In the genomic region with DNA sequence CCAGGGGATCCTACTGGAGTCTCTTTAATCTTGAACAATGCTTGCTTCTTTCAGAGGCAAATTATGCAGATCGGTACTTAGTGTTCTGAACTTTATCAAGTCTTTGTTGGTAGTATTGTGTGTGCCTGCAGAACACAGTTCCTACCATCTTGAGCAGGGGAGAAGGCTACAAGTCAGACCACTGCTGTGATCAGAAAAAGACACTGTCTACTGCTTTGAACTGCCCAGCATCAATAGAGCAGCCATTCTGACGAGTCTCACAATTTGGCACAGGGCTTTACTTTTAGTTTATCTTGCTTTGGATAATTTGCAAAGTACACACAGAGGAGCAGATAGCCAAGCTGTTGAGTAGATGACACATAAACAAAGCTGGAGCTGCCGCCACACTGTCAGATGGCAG, we compare ENCODE assay signal across 23 mouse cellular contexts. TPM values are rescaled to one million over a fixed set of nuclear protein-coding genes. Genes with fewer than 3 reads are reported as not detected.
A peak's percentile ranks its signal among the peaks of the same experiment; 100 is the strongest.
DNase-seq lines count a peak whose midpoint lies in the region; ATAC-seq and TF ChIP-seq lines count a peak whose summit lies in the region.
"Had no signal": no experiment of that assay in that cellular context is flagged by ENCODE, and none has a peak within 500 bp of the region (broad histone marks: within the 10 kb centered on the region; RNA-seq: fewer than 3 reads in every experiment).

No protein-coding gene starts in this region.

- H3K36me3 ChIP-seq in forebrain, embryonic 15.5 days, result no peaks in the 10 kb centered on the region
- H3K36me3 ChIP-seq in forebrain, embryonic 11.5 days (ENCODE audit: control insufficient read depth, insufficient read depth, low read length), result no peaks in the 10 kb centered on the region
- H3K36me3 ChIP-seq in liver, adult 2 months (ENCODE audit: control insufficient read depth, insufficient read depth, low read length), result no peaks in the 10 kb centered on the region; the same call in 1 of the 2 replicates
- H3K36me3 ChIP-seq in liver, embryonic 12.5 days, result no peaks in the 10 kb centered on the region
- H3K36me3 ChIP-seq: heart, embryonic 15.5 days; hindbrain, embryonic 15.5 days; liver, embryonic 13.5 days; lung, embryonic 15.5 days; midbrain, embryonic 12.5 days had no signal

- H3K79me2 ChIP-seq in liver, adult 2 months (ENCODE audit: control insufficient read depth, insufficient read depth, low read length), result peaks cover 13% of the 10 kb centered on the region; the same call in 1 of the 2 replicates

- no peak overlapping the region for H3K4me3 ChIP-seq in forebrain, embryonic 15.5 days
- no peak overlapping the region for H3K4me3 ChIP-seq in forebrain, embryonic 11.5 days (ENCODE audit: low read depth, low read length)
- no peak overlapping the region for H3K4me3 ChIP-seq in liver, adult 2 months (ENCODE audit: insufficient read depth, low read depth, low read length)
- no peak overlapping the region for H3K4me3 ChIP-seq in liver, embryonic 12.5 days
- no peak overlapping the region for H3K4me3 ChIP-seq in olfactory bulb, adult 2 months (ENCODE audit: insufficient read depth, low read depth, low read length)
- H3K4me3 ChIP-seq: heart, embryonic 15.5 days; hindbrain, embryonic 15.5 days; layer of hippocampus, adult 2 months; limb, embryonic 12.5 days; liver, embryonic 13.5 days; lung, embryonic 15.5 days; midbrain, embryonic 12.5 days had no signal

- peaks cover 14% of the 10 kb centered on the region for H3K4me1 ChIP-seq in forebrain, embryonic 15.5 days
- peaks cover 3% of the 10 kb centered on the region; the same call in 1 of the 2 replicates for H3K4me1 ChIP-seq in forebrain, embryonic 11.5 days (replicated peaks; ENCODE audit: control insufficient read depth, insufficient read depth, low read length)
- H3K4me1 ChIP-seq in liver, adult 2 months (ENCODE audit: control insufficient read depth, insufficient read depth, low read length), result peaks cover 4% of the 10 kb centered on the region
- H3K4me1 ChIP-seq in liver, embryonic 12.5 days, result 0 out of 2 replicates have a peak, but pooled peaks cover 3% of the 10 kb centered on the region
- no peaks in the 10 kb centered on the region for H3K4me1 ChIP-seq in olfactory bulb, adult 2 months (ENCODE audit: control insufficient read depth, insufficient read depth, low read length)
- H3K4me1 ChIP-seq: liver, embryonic 13.5 days had no signal

- H3K27me3 ChIP-seq in forebrain, embryonic 15.5 days, result no peaks in the 10 kb centered on the region
- no peaks in the 10 kb centered on the region for H3K27me3 ChIP-seq in forebrain, embryonic 11.5 days (ENCODE audit: control insufficient read depth, insufficient read depth, low read length)
- H3K27me3 ChIP-seq in liver, adult 2 months (ENCODE audit: control insufficient read depth, insufficient read depth, low read length), result no peaks in the 10 kb centered on the region
- H3K27me3 ChIP-seq in liver, embryonic 12.5 days (replicated peaks), result no peaks in the 10 kb centered on the region
- H3K27me3 ChIP-seq: heart, embryonic 15.5 days; hindbrain, embryonic 15.5 days; liver, embryonic 13.5 days; lung, embryonic 15.5 days; Patski had no signal

- ATAC-seq in forebrain, embryonic 15.5 days (replicated peaks), result 0 out of 2 replicates have a peak, but pooled peaks have one; percentile 33
- ATAC-seq in forebrain, embryonic 11.5 days (replicated peaks; ENCODE audit: low FRiP score), result no peak
- ATAC-seq in liver, embryonic 12.5 days, result no peak
- ATAC-seq: intestine, postnatal 0 days; Patski had no signal

- no peak for TF ChIP-seq CTCF in liver, adult 2 months (IDR thresholded peaks at IDR 0.05; ENCODE audit: low read depth, low read length)
- no peak for TF ChIP-seq CTCF in olfactory bulb, adult 2 months (IDR thresholded peaks at IDR 0.05; ENCODE audit: insufficient read depth, low read depth, low read length)

- no peaks in the 10 kb centered on the region for H3K9me3 ChIP-seq in forebrain, embryonic 15.5 days
- H3K9me3 ChIP-seq in forebrain, embryonic 11.5 days (ENCODE audit: control insufficient read depth, low read length), result no peaks in the 10 kb centered on the region
- H3K9me3 ChIP-seq in liver, embryonic 12.5 days (replicated peaks), result no peaks in the 10 kb centered on the region
- H3K9me3 ChIP-seq: G1E; heart, embryonic 15.5 days; hindbrain, embryonic 15.5 days; limb, embryonic 12.5 days; liver, embryonic 13.5 days; lung, embryonic 15.5 days; midbrain, embryonic 12.5 days had no signal

- WGBS in forebrain, embryonic 15.5 days, result 23% methylated on average over 3 of the region's 3 CpGs
- WGBS in forebrain, embryonic 11.5 days, result 56% methylated on average over 3 of the region's 3 CpGs
- 43% methylated on average over 3 of the region's 3 CpGs for WGBS in liver, adult 2 months
- 75% methylated on average over 3 of the region's 3 CpGs for WGBS in liver, embryonic 12.5 days (ENCODE audit: insufficient replicate concordance)
- 65% methylated on average over 3 of the region's 3 CpGs for WGBS in olfactory bulb, adult 2 months

- H3K4me2 ChIP-seq in forebrain, embryonic 15.5 days (replicated peaks), result no peak overlapping the region
- H3K4me2 ChIP-seq in forebrain, embryonic 11.5 days (ENCODE audit: low read depth, low read length, severe bottlenecking), result no peak overlapping the region
- no peak overlapping the region for H3K4me2 ChIP-seq in liver, embryonic 12.5 days
- H3K4me2 ChIP-seq: heart, embryonic 15.5 days; hindbrain, embryonic 15.5 days; limb, embryonic 12.5 days; liver, embryonic 13.5 days; lung, embryonic 15.5 days; midbrain, embryonic 12.5 days had no signal

- no peak overlapping the region for H3K27ac ChIP-seq in forebrain, embryonic 15.5 days (replicated peaks)
- no peak overlapping the region for H3K27ac ChIP-seq in forebrain, embryonic 11.5 days (ENCODE audit: low read depth, low read length)
- H3K27ac ChIP-seq in liver, adult 2 months (replicated peaks; ENCODE audit: insufficient read depth, low read depth, low read length), result no peak overlapping the region
- H3K27ac ChIP-seq in liver, embryonic 12.5 days, result no peak overlapping the region
- H3K27ac ChIP-seq in olfactory bulb, adult 2 months (ENCODE audit: insufficient read depth, low read depth, low read length), result peak overlapping the region; percentile 3; the same call in 1 of the 2 replicates
- H3K27ac ChIP-seq: heart, embryonic 15.5 days; hindbrain, embryonic 15.5 days; layer of hippocampus, adult 2 months; limb, embryonic 12.5 days; liver, embryonic 13.5 days; lung, embryonic 15.5 days; macrophage; midbrain, embryonic 12.5 days had no signal

- TF ChIP-seq POLR2A in liver, adult 2 months (IDR thresholded peaks at IDR 0.05; ENCODE audit: extremely low read depth, insufficient read depth, low read length), result no peak
- no peak for TF ChIP-seq POLR2A in olfactory bulb, adult 2 months (IDR thresholded peaks at IDR 0.05; ENCODE audit: insufficient read depth, low read depth, low read length)

- H3K9ac ChIP-seq in forebrain, embryonic 15.5 days (replicated peaks), result no peak overlapping the region
- no peak overlapping the region for H3K9ac ChIP-seq in forebrain, embryonic 11.5 days (ENCODE audit: low read length)
- H3K9ac ChIP-seq in liver, adult 2 months (ENCODE audit: low read depth, low read length), result no peak overlapping the region
- no peak overlapping the region for H3K9ac ChIP-seq in liver, embryonic 12.5 days
- H3K9ac ChIP-seq: heart, embryonic 15.5 days; hindbrain, embryonic 15.5 days; limb, embryonic 12.5 days; liver, embryonic 13.5 days; lung, embryonic 15.5 days; midbrain, embryonic 12.5 days had no signal

- no peak for DNase-seq in forebrain, embryonic 11.5 days (ENCODE audit: low spot score)
- DNase-seq in liver, adult 2 months (ENCODE audit: extremely low read depth, low read depth, low spot score), result peak; percentile 61
- peak; percentile 18 for DNase-seq in testis, postnatal 10 days (ENCODE audit: low spot score)
- DNase-seq in testis, postnatal 14 days (ENCODE audit: low spot score), result no peak
- DNase-seq in adrenal gland, postnatal 14 days, result no peak
- DNase-seq: adrenal gland, adult 8-10 months; gastrocnemius, postnatal 14 days; liver, embryonic 13.5 days; right cerebral cortex, postnatal 4 days; thymus, adult 18-20 months had no signal

RNA-seq across cellular contexts. Expression of a gene that starts 52.0 kb away (rescaled TPM):
- 36.6 and 37.2 TPM in 2 replicates for polyA plus RNA-seq in forebrain, embryonic 15.5 days (2015; fragmentation: Nextera tagmentation; extraction: Ambion mirVana)
- polyA plus RNA-seq in forebrain, embryonic 11.5 days (2014; fragmentation: Nextera tagmentation; extraction: Ambion mirVana), result 47.8 and 53.5 TPM in 2 replicates
- 13.1 and 15.5 TPM in 2 replicates for total RNA-seq in liver, adult 2 months (2014; rRNA removed)
- 13.4 and 14.9 TPM in 2 replicates for polyA plus RNA-seq in liver, adult 2 months (2012; rRNA removed)
- polyA plus RNA-seq in liver, embryonic 12.5 days (2016; fragmentation: Nextera tagmentation; extraction: Ambion mirVana), result 20.0 and 20.2 TPM in 2 replicates
- not detected in 2 replicates for polyA plus RNA-seq in olfactory bulb, adult 2 months (2012; ENCODE audit: insufficient read depth, insufficient read length, low replicate concordance, missing spikeins)
- total RNA-seq in adrenal gland, postnatal 14 days (2021), result 45.0 and 47.0 TPM in 2 replicates

Comparison
In these comparisons a context has a peak if more than half of its experiments do, and no peak if none do; other contexts are left out.
1. DNase-seq: peak in liver, adult 2 months (single experiment) and testis, postnatal 10 days (single experiment); none in forebrain, embryonic 11.5 days (single experiment), testis, postnatal 14 days (single experiment) and adrenal gland, postnatal 14 days (single experiment).